Mouse (Mus musculus): ENCODE results near the gene Stat2.

GRCm38 (mm10) chr10:128239140-128239539 is 31.2 kb upstream of the Stat2 start:
- no peak for TF ChIP-seq POLR2A (IDR thresholded peaks at IDR 0.05; ENCODE audit: extremely low read depth, insufficient read depth, low read length)
- TF ChIP-seq CTCF (IDR thresholded peaks at IDR 0.05; ENCODE audit: low read depth, low read length): no peak

Measured in liver, adult 2 months (tissue).